Mouse (Mus musculus): ENCODE results near the gene Sdr39u1.

GRCm38 (mm10) chr14:55873242-55873713 lies 26.8 kb downstream of the Sdr39u1 start:
- no peak for TF ChIP-seq CTCF (conservative IDR thresholded peaks at IDR 0.05; ENCODE audit: low read length)
- TF ChIP-seq POU5F1 (IDR thresholded peaks at IDR 0.05; ENCODE audit: borderline replicate concordance, low read length): no peak
- TF ChIP-seq NANOG (IDR thresholded peaks at IDR 0.05; ENCODE audit: borderline replicate concordance, low read length): no peak

Measured in E14TG2a.4 (cell line).